Mouse (Mus musculus) cerebellum, adult 2 months (tissue): ENCODE results near the gene Clec14a.

Experiments
- CTCF ChIP-seq: fragments of 200-500 bp; IDR thresholded peaks from 2 replicates; pipeline ENCODE4 v1.5.1; 2011; ENCODE audit warnings: low read depth, mild to moderate bottlenecking, control low read depth, low read length, moderate library complexity, borderline replicate concordance; ENCODE audit not compliant: insufficient read depth
- POLR2A ChIP-seq: fragments of 200-500 bp; IDR thresholded peaks from 2 replicates; pipeline ENCODE4 v1.6.1; 2011; ENCODE audit warnings: low read length, control low read depth, borderline replicate concordance; ENCODE audit not compliant: insufficient read depth

DNA sequence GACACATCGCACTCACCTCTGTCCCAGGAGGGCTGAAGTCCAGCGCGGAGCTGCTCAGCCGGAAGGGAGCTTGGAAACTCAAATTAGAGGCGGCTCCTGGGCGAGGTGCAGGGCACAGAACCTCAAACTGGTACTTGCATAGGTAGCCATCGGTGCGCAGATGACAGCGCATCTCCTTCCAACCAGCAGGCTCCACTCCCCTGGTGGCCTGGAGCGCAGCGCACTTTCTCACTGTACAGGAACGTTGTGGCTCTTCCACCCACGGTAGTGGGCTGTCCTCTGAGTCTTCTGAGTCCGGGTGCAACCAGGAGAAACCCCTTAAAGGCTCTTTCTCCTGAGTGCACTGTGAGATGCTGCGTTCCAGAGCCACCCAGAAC lies 916 bp downstream of the Clec14a start:
- TF ChIP-seq CTCF, result no peak
- no peak for TF ChIP-seq POLR2A
